Mouse (Mus musculus) layer of hippocampus, adult 9-11 months (tissue): Measurements from ENCODE around the gene Rgs16.
"Not testable (repeated sequence)": the region's sequence is repeated elsewhere in the genome, so short reads cannot be mapped to it uniquely, and the experiment has no call there.

Experiments
- DNase-seq: peaks from one replicate; pipeline ENCODE4 v3.0.0; 2022

Gene Rgs16

DNA sequence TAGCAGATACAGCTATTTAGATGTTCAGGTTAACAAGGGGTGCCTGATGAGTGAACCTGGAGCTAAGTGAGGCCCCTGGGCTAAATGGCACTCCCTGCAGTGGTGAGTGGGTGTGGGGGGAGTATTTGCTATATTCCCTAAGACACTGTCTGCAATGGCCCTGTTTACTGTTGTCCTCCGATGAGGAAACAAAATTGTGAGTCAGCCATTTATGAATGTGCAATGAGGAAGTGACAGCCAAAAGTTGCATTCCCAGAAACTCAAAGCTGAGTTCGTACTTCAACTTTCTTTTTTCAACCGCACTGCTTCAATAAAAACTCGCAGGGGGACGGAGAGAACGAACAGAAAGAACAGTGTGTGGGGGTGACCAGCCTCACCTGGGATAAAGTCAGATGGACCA, 12.4 kb downstream of the Rgs16 start:
- no peak for DNase-seq

DNA sequence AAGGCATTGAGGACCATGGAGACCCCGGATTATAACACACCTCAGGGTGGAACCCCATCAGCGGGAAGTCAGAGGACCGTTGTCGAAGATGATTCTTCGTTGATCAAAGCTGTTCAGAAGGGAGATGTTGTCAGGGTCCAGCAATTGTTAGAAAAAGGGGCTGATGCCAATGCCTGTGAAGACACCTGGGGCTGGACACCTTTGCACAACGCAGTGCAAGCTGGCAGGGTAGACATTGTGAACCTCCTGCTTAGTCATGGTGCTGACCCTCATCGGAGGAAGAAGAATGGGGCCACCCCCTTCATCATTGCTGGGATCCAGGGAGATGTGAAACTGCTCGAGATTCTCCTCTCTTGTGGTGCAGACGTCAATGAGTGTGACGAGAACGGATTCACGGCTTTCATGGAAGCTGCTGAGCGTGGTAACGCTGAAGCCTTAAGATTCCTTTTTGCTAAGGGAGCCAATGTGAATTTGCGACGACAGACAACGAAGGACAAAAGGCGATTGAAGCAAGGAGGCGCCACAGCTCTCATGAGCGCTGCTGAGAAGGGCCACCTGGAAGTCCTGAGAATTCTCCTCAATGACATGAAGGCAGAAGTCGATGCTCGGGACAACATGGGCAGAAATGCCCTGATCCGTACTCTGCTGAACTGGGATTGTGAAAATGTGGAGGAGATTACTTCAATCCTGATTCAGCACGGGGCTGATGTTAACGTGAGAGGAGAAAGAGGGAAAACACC, 13.7 kb downstream of the Rgs16 start:
- DNase-seq: no peak

DNA sequence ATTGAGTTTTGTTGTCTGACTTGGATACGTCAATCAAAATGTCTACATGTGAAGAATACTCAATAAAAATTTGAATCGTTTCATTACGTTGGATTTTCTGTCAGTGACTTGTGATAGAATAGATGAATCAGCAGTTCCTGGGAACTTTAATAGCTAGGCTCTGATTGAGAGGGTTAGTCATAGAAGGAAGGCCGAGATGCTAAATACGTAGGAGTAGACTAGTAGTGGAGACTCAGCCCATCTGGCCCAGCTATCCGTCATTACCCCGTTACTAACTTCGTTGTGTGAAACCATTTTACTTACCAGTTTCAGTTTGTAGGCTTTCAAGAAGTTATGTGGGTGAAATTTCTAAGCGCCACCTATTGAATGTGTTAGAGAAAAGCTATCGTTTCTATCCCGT, 24.0 kb downstream of the Rgs16 start:
- DNase-seq: no peak

DNA sequence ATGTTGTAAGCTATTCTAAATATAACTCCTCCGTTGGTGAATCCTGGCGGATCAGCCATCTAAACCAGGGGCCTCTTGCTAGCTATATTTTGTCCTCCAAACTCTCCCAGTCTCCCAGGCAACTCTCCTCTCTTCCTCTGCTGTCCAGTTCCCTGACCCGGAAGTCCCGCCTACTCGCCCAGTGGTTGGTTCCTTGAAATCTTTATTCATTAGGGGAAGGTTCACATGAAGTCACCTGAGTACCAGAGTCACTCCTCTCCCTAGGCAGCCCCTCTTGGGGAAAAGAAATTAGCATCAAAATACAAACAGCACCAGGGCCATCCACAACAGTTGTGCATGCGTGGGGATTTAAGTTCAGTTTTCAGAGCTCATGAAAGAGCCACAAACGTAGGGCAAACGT, 26.1 kb downstream of the Rgs16 start:
- DNase-seq: no peak

DNA sequence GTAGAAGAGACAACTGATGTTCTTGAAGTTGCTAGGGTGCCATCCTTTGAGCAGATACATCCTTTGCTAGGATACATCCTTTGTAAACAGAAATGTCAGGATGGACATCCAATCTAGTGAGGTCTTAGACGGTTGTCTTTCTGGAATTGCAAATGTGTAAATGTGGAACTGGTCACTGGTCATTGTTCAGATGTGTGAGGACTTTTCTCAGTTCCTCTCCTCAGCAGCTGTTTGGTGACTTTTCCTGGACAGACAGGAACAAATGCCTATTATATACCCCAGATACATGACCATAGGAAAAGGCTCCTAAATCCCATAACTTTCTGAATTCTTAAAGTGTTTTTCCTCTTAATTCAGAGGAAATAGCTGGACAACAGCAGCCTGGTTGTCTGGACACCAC, 27.1 kb downstream of the Rgs16 start:
- DNase-seq: no peak

DNA sequence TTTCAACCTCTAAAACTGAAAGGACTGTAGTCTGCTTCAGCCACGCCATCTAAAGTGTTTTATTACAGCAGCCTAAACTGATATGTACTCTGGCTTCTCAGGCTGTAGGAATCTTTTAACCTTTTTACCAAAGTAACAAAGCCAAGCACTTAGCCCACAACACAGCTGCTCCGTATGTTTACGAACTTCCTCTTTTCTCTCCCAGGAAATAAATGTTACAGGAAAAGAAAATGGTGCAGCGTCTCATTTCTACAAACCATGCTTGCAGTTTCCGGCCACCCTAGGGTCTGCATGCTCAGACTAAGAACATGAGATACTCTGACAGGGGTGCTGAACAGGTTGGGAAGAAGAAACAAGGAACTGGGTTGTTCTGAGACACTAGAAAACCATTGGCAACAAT, 28.3 kb downstream of the Rgs16 start:
- no peak for DNase-seq

DNA sequence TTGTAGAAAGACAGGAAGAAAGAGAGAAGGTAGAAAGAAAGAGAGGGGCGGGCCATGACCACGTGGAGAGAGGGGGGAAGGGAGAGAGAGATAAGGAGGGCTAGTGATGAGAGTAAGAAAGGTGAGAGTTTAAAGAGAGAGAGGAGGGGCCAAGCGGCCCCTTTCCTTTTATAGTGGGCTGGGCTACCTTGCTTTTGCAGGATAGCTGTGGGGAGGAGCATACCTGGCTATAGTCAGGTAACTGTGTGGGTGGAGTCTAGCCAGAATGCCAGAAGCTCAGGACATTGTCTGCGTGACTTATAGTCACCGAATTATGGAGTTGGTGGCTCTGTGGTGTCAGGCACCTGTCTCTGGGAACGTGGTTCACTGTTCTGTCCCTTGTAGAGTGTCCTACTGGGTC, 29.4 kb downstream of the Rgs16 start:
- DNase-seq: not testable (repeated sequence)

DNA sequence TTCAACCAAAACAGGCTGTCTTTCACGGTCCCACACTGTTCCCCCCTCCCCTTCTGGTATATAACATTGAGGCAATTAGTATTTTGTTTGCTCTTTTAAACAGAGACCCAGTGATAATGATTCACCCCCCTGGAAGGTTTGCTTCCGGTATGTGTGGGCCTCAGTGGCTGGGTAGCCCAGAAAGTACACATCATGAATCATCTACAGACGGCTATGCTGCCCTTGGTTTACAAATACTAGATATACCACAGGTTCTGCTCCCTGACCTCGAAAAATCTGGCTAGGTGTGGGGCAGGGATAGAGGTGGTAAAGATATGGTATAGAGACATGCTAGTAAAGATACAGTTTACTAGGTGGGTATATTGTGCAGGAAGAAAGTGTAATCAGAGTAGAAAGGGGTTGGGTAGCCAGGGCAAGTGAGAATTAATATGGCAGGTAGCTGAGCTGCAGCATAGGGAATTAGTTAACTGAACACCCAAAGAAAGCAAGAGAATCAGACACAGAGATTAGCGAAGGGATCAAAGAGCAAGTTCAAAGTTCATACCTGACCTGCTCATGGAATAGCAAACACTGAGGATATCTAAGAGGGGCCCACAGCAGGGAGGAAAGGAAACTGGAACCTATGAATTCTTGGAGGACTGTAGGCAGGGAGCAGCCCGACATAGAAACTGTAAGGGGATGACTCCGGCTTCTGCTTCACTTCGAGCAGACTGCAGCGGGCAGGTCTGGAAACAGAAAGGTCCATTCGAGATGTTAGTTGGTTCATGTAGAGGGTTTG, 30.0 kb downstream of the Rgs16 start:
- DNase-seq: no peak

DNA sequence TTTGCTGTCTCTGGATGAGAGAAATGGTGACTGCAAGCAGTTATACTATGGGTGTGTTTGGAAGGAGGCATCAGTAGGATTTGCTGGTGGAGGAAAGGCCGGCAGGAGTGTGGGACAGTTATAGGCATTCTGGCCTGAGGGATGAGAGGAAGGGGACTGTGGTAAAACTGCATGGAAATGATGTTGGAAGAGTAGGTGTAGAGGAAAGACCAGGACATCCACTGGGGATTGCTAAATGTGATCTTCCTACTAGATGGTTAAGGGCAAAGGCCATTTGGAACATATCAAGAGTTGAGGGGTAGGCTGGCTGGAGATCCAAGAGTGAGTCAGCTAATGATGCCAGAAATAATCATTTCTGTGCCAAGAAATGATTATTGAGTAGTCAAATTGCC, 30.6 kb downstream of the Rgs16 start:
- DNase-seq: no peak

DNA sequence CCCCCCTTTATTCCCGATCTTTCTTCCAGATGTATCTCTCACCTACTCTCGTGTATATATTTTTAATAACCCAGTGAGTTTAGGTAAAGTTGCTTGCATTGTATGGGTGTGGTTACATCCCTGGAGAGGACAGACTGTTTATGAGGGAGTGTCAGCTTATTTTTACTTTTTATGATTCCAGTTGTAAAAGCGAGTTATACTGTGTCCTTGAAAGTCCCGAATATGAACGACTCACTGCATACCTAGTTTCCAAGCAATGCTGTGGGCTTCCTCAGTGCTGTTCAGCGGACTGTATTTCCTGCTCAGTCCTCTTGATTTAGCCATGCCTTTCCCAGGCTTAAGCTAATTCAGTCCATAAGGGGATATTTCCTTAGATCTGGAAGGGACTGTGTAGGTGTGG, 35.0 kb downstream of the Rgs16 start:
- DNase-seq: no peak

DNA sequence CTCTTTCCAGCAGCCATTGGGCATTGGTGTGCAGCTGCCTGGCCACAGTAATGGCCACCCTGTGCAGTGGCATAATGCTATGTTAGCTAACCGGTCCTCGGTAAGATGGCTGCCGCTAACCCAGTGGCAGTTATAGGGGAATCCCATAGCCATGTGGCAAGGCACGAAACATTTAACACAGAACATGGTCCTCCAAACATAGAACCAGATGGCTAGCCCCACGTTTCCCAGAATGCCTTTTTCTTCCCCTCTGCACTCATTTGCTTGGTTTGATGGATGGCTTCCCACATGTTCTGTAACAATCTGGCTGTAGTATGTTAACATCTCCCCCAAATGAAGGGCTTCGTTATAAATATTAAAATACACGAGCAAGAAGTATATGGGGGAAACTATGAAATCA, 36.1 kb downstream of the Rgs16 start:
- peak; percentile 20 for DNase-seq

DNA sequence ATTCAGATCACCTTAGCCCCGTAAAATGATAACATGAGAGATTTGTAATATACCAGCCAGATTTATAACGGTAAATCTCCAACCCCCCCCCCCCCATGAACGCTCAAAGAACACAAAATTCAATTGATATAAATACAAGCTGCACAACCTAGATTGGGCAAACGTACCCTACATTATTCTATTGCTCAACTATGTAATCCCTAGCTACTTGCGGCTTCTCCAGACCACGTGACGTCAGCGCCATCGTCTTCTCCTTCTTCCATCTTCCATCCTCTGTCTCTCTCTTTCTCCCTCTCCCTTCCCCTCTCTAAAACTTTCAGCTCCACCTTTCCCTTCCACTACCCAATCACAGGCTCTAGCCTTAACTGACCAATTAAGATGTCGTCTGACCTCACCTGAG, 38.1 kb downstream of the Rgs16 start:
- no peak for DNase-seq

DNA sequence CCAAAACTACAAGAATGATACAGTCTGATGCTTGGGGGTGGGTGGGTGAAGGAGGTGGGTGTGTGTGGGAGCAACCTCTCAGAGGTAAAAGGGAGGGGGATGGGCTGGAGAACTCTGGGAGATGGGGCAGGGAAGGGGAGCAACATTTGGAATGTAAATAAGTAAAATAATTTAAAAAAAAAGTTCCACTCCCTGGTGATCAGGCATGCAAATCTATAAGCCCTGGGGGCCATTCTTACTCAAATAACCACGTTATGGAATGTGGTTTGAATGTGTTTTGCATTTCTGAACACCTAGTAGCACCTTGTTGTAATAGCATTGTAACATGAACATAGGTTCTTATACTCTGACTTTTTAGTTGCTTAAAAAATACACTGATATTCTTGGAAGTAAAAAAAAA, 43.2 kb downstream of the Rgs16 start:
- DNase-seq: no peak

DNA sequence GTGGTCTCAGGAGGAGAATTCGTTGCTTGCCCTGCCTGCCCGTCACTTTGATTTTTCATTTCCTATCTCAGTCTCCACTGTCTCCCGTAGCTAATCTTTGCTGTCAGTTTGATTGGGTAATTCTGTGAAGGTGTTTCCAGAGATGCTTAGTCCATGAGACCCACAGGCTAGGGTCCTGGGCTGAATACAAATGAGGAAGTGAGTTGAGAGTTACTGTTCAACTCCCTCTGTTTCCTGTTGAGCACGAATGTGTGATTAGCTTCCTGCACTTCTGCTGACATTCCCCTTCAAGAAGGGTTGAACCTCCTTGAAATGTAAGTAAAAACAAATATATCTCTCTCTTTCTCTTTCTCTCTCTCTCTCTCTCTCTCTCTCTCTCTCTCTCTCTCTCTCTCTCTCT, 45.5 kb downstream of the Rgs16 start:
- DNase-seq: no peak

DNA sequence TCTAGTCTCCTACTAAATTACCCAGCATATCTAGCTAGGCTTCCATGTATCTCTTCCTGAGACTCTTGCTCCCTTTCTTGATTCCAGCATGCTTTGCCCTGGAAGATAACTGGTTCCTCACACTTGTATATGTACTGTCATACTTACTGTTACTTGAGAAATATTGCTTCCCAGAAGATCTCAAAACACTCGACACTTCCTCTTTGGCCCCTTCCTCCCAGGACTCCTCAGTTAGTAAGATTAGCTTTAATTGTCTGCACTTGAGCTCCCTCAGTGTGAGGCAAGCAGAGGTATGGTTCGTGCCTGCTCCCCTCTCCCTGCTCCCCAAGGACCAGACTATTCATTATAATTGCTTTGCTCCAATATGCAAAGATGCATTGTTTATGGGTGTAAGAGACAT, 50.6 kb downstream of the Rgs16 start:
- DNase-seq: no peak

DNA sequence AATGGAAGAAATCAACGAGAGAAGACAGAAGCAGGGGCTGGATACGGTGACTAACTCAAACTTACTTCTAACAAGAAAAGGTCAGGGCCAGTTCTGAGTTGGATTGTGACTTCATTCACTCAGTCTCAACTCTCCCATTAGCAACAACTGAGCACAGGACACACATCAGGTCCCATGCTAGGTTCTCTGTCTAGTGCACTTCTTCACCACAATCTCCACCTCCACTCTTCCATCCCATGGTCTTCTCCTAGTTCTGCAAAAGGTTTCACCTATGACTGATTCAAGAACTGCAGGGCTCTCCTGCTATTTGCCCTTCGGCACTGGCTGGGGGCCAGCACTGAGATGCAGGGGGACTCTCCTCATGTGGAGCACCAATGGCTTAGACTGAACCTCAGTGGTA, 54.1 kb downstream of the Rgs16 start:
- no peak for DNase-seq
